8 mouse cellular contexts compared by ENCODE assay signal in the genomic region with DNA sequence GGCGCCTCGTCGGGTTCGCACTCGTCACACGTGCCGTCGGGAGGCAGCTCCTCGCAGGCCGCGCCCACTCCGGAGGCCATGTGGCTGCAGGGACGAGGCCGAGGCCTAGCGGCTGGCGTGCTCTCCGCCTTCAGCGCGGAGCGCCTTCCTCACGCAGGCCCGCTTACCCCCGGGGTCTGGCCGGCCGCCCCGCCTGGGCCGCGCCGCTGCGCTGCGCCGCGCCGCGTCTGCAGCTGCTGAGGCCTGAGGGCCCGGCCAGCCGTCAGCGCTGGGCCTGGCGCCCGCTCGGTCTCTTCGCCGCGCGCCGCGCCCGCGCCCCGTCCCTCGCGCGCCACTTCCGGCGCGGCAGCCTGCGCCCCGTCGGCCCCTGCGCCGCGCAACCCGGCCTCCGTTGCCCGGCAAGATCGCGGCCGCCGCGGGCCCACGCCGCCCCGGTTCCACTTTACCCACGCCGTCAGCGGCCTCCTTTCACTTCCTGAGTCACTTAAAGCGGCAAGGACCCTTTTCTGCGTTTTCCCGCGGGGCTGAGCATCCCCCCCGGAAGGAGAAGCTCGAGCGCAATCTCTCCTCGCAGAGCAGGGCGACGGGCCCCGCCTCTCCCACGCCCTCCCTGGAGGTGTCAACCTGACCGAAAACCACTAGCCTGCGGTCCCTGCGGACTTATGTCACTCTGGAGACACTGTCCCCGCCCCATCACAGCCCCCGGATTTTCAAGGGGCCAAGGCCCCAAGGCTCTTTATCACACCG. TPM values are rescaled to one million over a fixed set of nuclear protein-coding genes. Genes with fewer than 3 reads are reported as not detected.
DNase-seq lines count a peak whose midpoint lies in the region; ATAC-seq and TF ChIP-seq lines count a peak whose summit lies in the region.

No protein-coding gene starts in this region.

- peak overlapping the region; percentile 70 for H3K4me3 ChIP-seq in embryonic facial prominence, embryonic 12.5 days
- H3K4me3 ChIP-seq in kidney, adult 2 months (ENCODE audit: insufficient read depth, low read depth, low read length), result peak overlapping the region; percentile 84
- peak overlapping the region; percentile 55 for H3K4me3 ChIP-seq in limb, embryonic 11.5 days (ENCODE audit: low read depth, low read length)
- peak overlapping the region; percentile 73 for H3K4me3 ChIP-seq in midbrain, embryonic 13.5 days (replicated peaks)
- H3K4me3 ChIP-seq in small intestine, adult 2 months (ENCODE audit: low read depth, low read length), result peak overlapping the region; percentile 73

- peak overlapping the region; percentile 87 for H3K4me2 ChIP-seq in embryonic facial prominence, embryonic 12.5 days (replicated peaks)
- H3K4me2 ChIP-seq in limb, embryonic 11.5 days (ENCODE audit: low read depth, severe bottlenecking), result peak overlapping the region; percentile 78
- peak overlapping the region; percentile 77 for H3K4me2 ChIP-seq in midbrain, embryonic 13.5 days (replicated peaks)

- peak overlapping the region; percentile 92 for H3K9ac ChIP-seq in embryonic facial prominence, embryonic 12.5 days
- peak overlapping the region; percentile 93 for H3K9ac ChIP-seq in limb, embryonic 11.5 days (ENCODE audit: low read length)
- peak overlapping the region; percentile 86 for H3K9ac ChIP-seq in midbrain, embryonic 13.5 days (replicated peaks)

- under 1% methylated on average over 94 of the region's 94 CpGs for WGBS in embryonic facial prominence, embryonic 12.5 days
- WGBS in kidney, adult 2 months, result 3% methylated on average over 94 of the region's 94 CpGs
- under 1% methylated on average over 57 of the region's 94 CpGs for WGBS in limb, embryonic 11.5 days
- under 1% methylated on average over 61 of the region's 94 CpGs for WGBS in midbrain, embryonic 13.5 days
- WGBS in small intestine, adult 2 months, result 3% methylated on average over 94 of the region's 94 CpGs

- DNase-seq in 3134 (ENCODE audit: extremely low read depth, insufficient read length, low spot score), result peak; percentile 88
- peak; percentile 90 to 92 for DNase-seq in adrenal gland, postnatal 36 days
- peak; percentile 90 to 92 for DNase-seq in heart, adult 18-20 months
- peak; percentile 94 for DNase-seq in kidney, adult 2 months
- DNase-seq in limb, embryonic 11.5 days (ENCODE audit: low spot score), result peak; percentile 83

- H3K4me1 ChIP-seq in embryonic facial prominence, embryonic 12.5 days, result peaks cover 12% of the 10 kb centered on the region
- peaks cover 13% of the 10 kb centered on the region for H3K4me1 ChIP-seq in kidney, adult 2 months (ENCODE audit: control insufficient read depth, insufficient read depth, low read length)
- H3K4me1 ChIP-seq in limb, embryonic 11.5 days (ENCODE audit: control insufficient read depth, insufficient read depth, low read length), result peaks cover 9% of the 10 kb centered on the region; the same call in 1 of the 2 replicates
- H3K4me1 ChIP-seq in midbrain, embryonic 13.5 days (replicated peaks), result peaks cover 27% of the 10 kb centered on the region
- H3K4me1 ChIP-seq in small intestine, adult 2 months (ENCODE audit: control insufficient read depth, insufficient read depth, insufficient read length, low read length), result peaks cover 9% of the 10 kb centered on the region

- no peaks in the 10 kb centered on the region for H3K9me3 ChIP-seq in embryonic facial prominence, embryonic 12.5 days
- no peaks in the 10 kb centered on the region for H3K9me3 ChIP-seq in limb, embryonic 11.5 days (ENCODE audit: control insufficient read depth, low read length)
- H3K9me3 ChIP-seq in midbrain, embryonic 13.5 days, result no peaks in the 10 kb centered on the region

- peak; percentile 87 for ATAC-seq in embryonic facial prominence, embryonic 12.5 days (ENCODE audit: insufficient number of reproducible peaks, insufficient read depth, low FRiP score, low TSS enrichment)
- peak; percentile 87 for ATAC-seq in limb, embryonic 11.5 days (ENCODE audit: insufficient number of reproducible peaks, low FRiP score, low TSS enrichment, low read depth)
- peak; percentile 95 for ATAC-seq in midbrain, embryonic 13.5 days

- no peak for TF ChIP-seq CTCF in kidney, adult 2 months (conservative IDR thresholded peaks at IDR 0.05; ENCODE audit: insufficient read depth, insufficient read length, low read depth, low read length)
- TF ChIP-seq CTCF in small intestine, adult 2 months (IDR thresholded peaks at IDR 0.05; ENCODE audit: extremely low read depth, insufficient read length, insufficient replicate concordance, low read depth, low read length), result no peak

- TF ChIP-seq POLR2A in kidney, adult 2 months (IDR thresholded peaks at IDR 0.05; ENCODE audit: low read depth, low read length), result peak; percentile 25
- 0 out of 2 replicates have a peak, but pooled peaks have one; percentile 13 for TF ChIP-seq POLR2A in small intestine, adult 2 months (IDR thresholded peaks at IDR 0.05; ENCODE audit: low read depth, low read length)

- no peaks in the 10 kb centered on the region for H3K27me3 ChIP-seq in embryonic facial prominence, embryonic 12.5 days
- H3K27me3 ChIP-seq in kidney, adult 2 months (replicated peaks; ENCODE audit: control insufficient read depth, insufficient read depth, low read length), result no peaks in the 10 kb centered on the region
- H3K27me3 ChIP-seq in limb, embryonic 11.5 days (ENCODE audit: control insufficient read depth, insufficient read depth, low read length), result no peaks in the 10 kb centered on the region
- H3K27me3 ChIP-seq in midbrain, embryonic 13.5 days, result peaks cover 3% of the 10 kb centered on the region; the same call in 1 of the 2 replicates
- no peaks in the 10 kb centered on the region for H3K27me3 ChIP-seq in small intestine, adult 2 months (ENCODE audit: control insufficient read depth, insufficient read depth, low read length)

- no peaks in the 10 kb centered on the region for H3K36me3 ChIP-seq in embryonic facial prominence, embryonic 12.5 days
- no peaks in the 10 kb centered on the region for H3K36me3 ChIP-seq in kidney, adult 2 months (ENCODE audit: control insufficient read depth, insufficient read depth, low read length)
- no peaks in the 10 kb centered on the region for H3K36me3 ChIP-seq in limb, embryonic 11.5 days (ENCODE audit: control insufficient read depth, insufficient read depth, low read length)
- no peaks in the 10 kb centered on the region for H3K36me3 ChIP-seq in midbrain, embryonic 13.5 days
- no peaks in the 10 kb centered on the region for H3K36me3 ChIP-seq in small intestine, adult 2 months (ENCODE audit: control insufficient read depth, insufficient read depth, low read length)

- H3K27ac ChIP-seq in embryonic facial prominence, embryonic 12.5 days, result peak overlapping the region; percentile 95
- peak overlapping the region; percentile 74 for H3K27ac ChIP-seq in kidney, adult 2 months (ENCODE audit: insufficient read depth, low read depth, low read length)
- peak overlapping the region; percentile 91 for H3K27ac ChIP-seq in limb, embryonic 11.5 days (replicated peaks; ENCODE audit: low read depth, low read length)
- peak overlapping the region; percentile 95 for H3K27ac ChIP-seq in midbrain, embryonic 13.5 days
- peak overlapping the region; percentile 10 for H3K27ac ChIP-seq in small intestine, adult 2 months (ENCODE audit: insufficient read depth, low read depth, low read length)

RNA-seq across cellular contexts. Expression of a gene that starts 6.8 kb away (rescaled TPM):
- total RNA-seq in adrenal gland, postnatal 36 days (2021), result 10 to 100 TPM; 65.2 to 66.6 TPM
- polyA plus RNA-seq in embryonic facial prominence, embryonic 12.5 days (2016; fragmentation: Nextera tagmentation; extraction: Ambion mirVana), result 54.4 and 63.8 TPM in 2 replicates
- 10 to 100 TPM; 28.1 to 28.2 TPM for total RNA-seq in heart, adult 18-20 months (2021)
- 31.2 and 35.6 TPM in 2 replicates for polyA plus RNA-seq in kidney, adult 2 months (2012; rRNA removed)
- 38.9 and 46.4 TPM in 2 replicates for polyA plus RNA-seq in limb, embryonic 11.5 days (2014; fragmentation: Nextera tagmentation; extraction: Ambion mirVana)
- 45.6 and 49.7 TPM in 2 replicates for polyA plus RNA-seq in midbrain, embryonic 13.5 days (2015; fragmentation: Nextera tagmentation; extraction: Ambion mirVana)
- 4.1 and 4.2 TPM in 2 replicates for polyA plus RNA-seq in small intestine, adult 2 months (2012; rRNA removed)

RNA-seq across cellular contexts. Expression of a gene that starts 51.5 kb away (rescaled TPM):
- total RNA-seq in adrenal gland, postnatal 36 days (2021), result 1 to 10 TPM in 1 of 2 experiments, under 1 TPM in 1; 0.46 to 1.2 TPM
- polyA plus RNA-seq in embryonic facial prominence, embryonic 12.5 days (2016; fragmentation: Nextera tagmentation; extraction: Ambion mirVana), result 24.4 and 25.5 TPM in 2 replicates
- total RNA-seq in heart, adult 18-20 months (2021), result under 1 TPM; 0.10 to 0.32 TPM
- 3.4 and 3.7 TPM in 2 replicates for polyA plus RNA-seq in kidney, adult 2 months (2012; rRNA removed)
- polyA plus RNA-seq in limb, embryonic 11.5 days (2014; fragmentation: Nextera tagmentation; extraction: Ambion mirVana), result 13.7 and 16.7 TPM in 2 replicates
- polyA plus RNA-seq in midbrain, embryonic 13.5 days (2015; fragmentation: Nextera tagmentation; extraction: Ambion mirVana), result 25.2 and 36.7 TPM in 2 replicates
- polyA plus RNA-seq in small intestine, adult 2 months (2012; rRNA removed), result 1.0 and 1.3 TPM in 2 replicates

Comparison
In these comparisons a context has a peak if more than half of its experiments do, and no peak if none do; other contexts are left out.
1. Peak in every context shown above with its lines: DNase-seq, ATAC-seq, H3K4me3 ChIP-seq and H3K27ac ChIP-seq.
2. H3K27ac ChIP-seq: peak in every context shown above with its lines; median percentile 95 in embryonic facial prominence, embryonic 12.5 days; 95 in midbrain, embryonic 13.5 days; 91 in limb, embryonic 11.5 days; 74 in kidney, adult 2 months; 10 in small intestine, adult 2 months.